Mouse (Mus musculus) C2C12 (cell line): ENCODE data around the gene Eif4b.

ENCODE experiments used
- CTCF ChIP-seq: IDR thresholded peaks from one replicate; pipeline ENCODE4 v1.5.1; 2011; ENCODE audit not compliant: control insufficient read depth, insufficient read depth, insufficient read length
- FOSL1 ChIP-seq: IDR thresholded peaks from one replicate; pipeline ENCODE4 v1.8.0; 2011; ENCODE audit warnings: mild to moderate bottlenecking, low read length; ENCODE audit not compliant: poor library complexity, insufficient read depth, severe bottlenecking
- MYOD1 ChIP-seq: IDR thresholded peaks from one replicate; pipeline ENCODE4 v1.6.1; 2011; ENCODE audit warnings: low read depth; ENCODE audit not compliant: control insufficient read depth, insufficient read length
- MYOG ChIP-seq: IDR thresholded peaks from one replicate; pipeline ENCODE4 v1.6.1; 2011; ENCODE audit not compliant: control insufficient read depth, insufficient read length; ENCODE audit errors: extremely low read depth
- USF1 ChIP-seq: IDR thresholded peaks from one replicate; pipeline ENCODE4 v1.6.1; 2011; ENCODE audit warnings: low read depth, mild to moderate bottlenecking, control low read depth, moderate library complexity

DNA sequence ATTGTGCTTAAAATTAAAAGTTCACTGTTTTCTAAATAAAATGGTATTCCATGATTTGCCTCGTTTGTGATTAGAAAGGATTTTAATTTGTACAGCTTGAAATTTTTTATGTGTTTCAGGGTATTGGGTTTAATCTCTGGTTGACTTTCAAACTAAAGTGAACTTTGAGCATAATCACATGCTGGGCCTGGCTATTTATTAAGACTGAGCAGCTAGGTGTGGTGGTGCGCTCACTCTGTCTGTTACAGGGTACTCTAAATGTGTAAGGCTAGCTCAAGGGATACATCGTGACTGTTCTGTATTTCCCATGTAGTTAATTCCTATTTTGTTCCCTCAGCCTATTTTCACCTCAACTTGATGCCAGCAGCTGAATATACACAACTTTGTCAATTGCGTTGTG lies 8.6 kb downstream of the Eif4b start:
- TF ChIP-seq USF1 (no peak), MYOG (no peak), CTCF (no peak), MYOD1 (no peak), FOSL1 (no peak)
